Mouse (Mus musculus) adipocyte (in vitro differentiated cells): ENCODE results near the gene Tppp2.
A peak's percentile ranks its signal among the peaks of the same experiment; 100 is the strongest.

Experiments
- DNase-seq: peaks from one replicate; pipeline ENCODE4 v3.0.0-alpha.2; 2016; ENCODE audit warnings: low spot score

Gene Tppp2

DNA sequence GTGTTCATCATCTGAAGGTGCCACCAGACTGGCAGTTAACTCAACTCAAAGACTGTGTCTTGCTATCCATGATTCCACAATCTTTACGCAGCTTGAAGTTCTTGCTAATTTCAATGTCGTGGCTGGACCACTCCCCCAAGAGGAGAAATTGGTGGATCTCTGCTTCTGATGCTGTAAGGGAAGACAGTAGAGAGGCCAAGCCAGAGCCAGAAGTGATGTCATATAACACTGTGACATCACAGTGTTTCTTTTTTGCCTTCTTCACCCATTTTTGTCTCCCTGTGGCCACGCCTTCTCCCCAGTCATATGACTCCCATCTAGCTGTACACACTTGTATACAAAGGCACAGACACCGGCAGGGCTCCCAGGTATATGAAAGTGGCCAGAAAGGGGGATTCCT is at the start of gene Tppp2:
TSS of gene Tppp2 (plus strand) at position 301 of the 400 bp plus-strand sequence.
- DNase-seq = no peak

DNA sequence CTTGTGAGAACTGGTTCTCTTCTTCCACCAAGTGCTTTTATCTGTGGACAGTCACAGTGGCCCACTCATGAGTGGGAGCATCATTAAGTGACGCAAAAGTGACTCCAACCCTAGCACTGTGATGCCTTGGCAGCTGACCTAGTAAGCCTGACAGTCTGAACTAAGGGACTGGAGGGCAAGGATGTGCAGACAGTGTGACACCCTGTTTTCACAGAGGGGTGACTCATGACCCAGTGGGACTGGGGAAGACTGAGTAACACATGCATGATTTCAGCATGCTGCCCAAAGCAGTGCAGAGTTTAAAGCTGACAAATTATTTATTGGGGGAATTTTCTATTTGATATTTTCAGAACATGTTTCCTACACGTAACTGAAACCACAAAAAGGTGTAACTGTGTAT is 47.5 kb upstream of the Tppp2 start:
- DNase-seq = peak; percentile 25

DNA sequence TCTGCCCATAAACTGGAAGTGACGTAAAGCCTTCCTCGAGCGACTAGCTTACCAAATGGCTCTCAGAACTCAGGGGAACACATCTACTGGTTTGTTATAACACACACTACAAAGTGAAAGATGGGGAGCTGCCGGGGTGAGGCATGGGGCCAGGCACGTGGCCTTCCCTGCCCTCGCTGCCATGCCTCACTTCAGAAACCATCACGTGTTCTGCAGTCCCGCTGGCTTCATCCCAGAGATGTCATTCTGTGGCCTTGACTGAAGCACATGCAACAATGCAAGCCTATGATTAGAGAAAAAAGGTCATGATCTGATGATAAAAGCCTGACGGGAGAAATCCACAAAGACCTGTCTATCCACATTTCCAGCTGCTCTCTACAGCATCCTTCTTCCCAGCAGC is 46.5 kb upstream of the Tppp2 start:
- DNase-seq = peak; percentile 2

DNA sequence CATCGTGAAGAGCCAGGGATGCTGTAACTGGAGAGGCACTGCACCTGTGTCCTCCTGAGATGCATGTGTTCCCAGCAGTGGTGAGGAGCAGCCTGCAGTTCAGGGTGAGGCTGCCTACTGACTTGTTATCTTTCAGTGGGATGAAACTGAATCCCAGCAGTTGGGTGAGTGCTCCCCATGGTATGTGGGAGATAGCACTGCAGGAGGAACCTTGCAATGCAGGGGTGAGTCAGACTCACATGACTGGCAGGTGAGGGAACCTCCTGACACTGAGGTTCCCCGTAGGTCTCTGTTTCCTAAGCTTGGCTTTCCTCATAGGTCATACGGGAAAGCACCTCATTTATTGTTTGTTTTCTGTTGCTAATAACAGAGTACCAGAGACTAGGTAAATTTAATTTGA is 40.7 kb upstream of the Tppp2 start:
- DNase-seq = no peak

DNA sequence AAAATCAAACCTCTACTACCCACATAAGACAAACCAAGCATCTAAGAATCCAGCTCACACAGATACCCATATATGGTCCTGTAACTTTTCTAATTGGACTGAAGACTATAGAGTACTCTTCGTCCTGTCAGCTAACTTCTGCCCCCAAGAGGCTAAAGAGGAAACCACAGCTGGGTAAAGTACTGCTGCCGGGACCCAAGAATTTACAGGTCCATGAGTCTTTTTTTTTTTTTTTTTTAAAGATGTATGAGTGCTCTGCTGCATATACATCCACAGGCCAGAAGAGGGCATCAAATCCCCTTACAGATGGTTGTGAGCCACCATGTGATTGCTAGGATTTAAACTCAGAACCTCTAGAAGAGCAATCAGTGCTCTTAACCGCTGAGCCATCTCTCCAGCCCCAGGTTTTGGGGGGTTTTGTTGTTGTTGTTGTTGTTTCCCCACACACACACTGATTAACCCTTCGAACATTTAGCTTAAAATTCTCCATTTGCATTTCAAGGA is 34.6 kb upstream of the Tppp2 start:
- peak; percentile 86 for DNase-seq

DNA sequence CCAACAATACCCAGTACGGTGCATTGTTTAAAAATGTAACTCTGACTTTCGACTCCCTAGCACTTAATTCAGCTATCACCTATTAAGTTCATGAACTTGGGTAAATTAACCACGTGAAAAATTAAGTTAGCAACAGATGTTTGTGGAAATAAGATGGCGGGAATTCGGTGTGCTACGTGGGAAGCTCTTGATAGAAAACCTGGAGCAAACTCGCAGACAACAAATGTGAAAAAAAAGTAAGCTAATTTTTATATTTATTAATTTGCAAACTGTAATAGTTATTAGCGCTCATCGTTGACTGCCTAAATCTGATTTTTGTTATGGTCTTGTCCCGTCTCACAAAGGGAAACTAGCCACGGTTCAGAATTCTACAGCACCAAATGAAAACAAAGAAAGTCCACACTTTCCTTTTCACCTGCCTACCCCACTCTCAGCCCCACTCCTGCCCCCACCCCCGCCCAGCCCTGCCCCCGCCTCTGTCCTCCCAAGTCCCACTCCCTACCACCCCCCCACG is 34.1 kb upstream of the Tppp2 start:
- DNase-seq = peak; percentile 53

DNA sequence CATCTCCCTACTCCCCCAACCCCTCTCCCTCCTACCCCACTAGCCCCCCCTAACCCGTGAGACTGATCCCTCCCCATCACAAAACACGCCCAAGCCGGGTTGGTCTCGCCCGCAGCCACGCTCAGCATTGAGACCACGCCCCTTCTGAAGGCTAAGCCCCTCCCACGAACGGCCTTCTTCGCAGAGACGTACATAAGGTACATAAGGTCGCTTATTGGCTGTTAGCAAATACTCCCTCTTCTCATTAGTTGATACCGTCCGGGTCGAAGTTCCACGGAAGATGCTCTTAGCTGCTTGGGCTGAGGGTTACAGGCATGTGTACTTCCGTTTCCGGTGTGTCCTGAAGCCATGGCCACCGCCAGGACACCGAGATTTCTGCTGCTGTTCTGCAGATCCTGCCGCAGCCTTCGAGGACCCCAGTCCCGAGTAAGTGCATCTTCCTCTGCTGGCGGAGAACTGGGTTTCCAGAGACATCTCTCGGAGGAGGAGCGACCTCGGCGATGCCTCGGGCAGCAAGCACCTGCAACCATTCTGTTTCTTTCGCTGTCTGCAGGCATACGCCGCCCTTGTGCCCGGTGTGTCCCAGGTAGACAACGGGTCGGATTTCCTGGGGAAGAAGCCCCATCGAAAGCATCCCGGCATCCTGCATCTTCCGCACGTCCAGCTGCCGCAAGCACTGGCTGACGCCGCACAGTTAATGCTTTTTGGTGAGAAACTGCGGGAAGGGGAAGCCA is 33.5 kb upstream of the Tppp2 start, which contains the start of gene Mettl17:
TSS of gene Mettl17 (plus strand) at position 245 of the 734 bp plus-strand sequence.
- peak; percentile 98 for DNase-seq

DNA sequence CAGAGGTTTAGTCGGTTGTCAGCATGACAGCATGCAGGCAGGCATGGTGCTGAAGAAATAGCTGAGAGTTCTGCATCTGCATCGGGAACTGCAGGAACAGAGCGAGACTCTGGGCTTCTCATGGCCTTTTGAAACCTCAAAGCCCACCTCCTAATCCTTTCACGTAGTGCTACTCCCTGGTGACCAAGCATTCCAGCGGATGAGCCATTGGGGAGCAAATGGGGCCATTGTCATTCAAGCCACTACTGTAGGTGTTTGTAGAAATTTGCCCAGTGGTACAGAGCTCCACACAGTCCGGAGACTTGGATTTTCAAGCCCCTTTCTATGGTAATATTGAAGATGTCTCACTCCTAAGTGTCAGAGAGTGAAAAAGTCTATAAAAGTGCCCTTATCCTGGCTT is 32.2 kb upstream of the Tppp2 start:
- no peak for DNase-seq

DNA sequence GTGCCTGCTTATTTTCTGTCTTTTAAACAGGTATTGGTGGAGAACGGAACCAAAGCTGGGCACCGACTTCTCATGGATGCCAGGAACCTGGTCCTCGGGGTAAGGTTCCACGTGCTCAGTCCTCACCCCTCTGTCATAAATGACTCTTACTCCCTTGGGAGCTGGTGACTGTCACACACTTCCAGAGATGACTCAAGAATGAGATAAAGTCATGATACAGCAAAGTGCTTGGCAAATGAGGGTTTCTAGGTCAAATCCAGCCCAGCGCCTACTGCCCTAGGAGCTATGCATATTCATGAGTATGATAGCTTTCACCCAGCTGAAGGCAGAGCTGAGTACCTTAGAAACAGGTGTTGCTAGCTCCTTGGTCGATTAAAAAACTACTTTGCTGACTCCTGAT is 28.4 kb upstream of the Tppp2 start:
- no peak for DNase-seq

DNA sequence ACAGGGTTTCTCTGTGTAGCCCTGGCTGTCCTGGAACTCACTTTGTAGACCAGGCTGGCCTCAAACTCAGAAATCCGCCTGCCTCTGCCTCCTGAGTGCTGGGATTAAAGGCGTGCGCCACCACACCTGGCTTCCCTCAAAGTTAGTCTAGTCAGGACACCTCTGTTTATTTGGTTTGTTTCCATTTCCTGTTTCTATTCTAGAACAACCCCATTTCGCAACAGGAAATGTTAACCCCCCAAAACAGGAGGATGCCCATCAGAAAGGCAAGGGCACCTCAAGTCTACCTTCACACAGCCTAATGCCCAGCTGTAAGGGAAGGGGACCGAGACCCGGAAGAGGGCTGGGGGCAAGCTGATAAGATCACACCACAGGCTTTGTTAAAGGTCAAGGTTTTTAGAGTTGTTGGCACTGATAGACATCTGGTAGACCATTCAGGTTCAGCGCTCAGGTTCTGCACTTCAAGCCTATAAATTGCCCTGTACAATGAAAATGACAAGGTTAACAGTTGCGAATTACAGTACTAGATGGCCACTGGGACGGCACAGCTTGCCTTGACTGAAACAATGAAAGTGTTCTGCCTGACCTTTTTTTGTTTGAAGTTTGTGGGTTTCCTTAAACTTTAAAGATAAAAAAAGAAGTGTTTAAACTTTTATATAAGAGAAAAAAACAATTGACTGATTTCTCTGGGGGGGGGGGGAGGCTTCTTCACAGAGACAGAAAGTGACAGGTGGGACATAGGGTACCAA is 25.9 kb upstream of the Tppp2 start, which contains the start of gene Slc39a2:
TSS of gene Slc39a2 (plus strand) at position 699 of the 749 bp plus-strand sequence.
- no peak for DNase-seq

DNA sequence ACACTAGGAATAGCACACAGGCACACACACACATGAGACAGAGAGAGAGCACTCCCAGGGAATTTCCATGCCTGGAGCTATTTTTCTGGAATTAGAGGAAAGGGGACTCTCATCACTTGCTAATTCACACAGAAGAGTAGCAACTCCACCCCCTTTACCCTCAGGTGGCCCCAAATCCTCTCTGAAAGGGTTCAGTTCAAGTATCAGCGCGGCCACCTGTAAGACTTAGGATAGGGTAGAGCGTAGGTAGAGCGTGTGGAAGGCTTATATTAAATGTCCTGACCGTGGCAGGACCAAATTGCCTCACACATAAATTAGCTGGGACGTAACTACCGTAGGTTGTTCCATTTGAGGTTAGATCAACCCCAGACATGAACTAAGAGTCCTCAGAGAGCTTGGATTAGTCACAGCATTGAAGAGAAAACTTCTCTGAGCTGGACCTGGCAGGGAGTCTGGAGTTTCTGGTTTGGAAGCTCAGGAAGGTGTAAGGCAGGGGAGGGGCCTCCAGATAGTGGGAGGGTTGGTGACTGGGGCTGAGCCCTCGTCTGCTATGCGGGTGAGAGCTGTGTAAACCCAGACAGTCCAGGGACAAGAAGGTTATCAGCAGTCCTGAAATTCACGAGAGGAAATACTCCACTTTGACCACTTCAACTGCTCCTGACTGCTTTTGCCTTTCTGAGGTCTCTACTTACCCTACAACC is 25.0 kb upstream of the Tppp2 start:
- no peak for DNase-seq

DNA sequence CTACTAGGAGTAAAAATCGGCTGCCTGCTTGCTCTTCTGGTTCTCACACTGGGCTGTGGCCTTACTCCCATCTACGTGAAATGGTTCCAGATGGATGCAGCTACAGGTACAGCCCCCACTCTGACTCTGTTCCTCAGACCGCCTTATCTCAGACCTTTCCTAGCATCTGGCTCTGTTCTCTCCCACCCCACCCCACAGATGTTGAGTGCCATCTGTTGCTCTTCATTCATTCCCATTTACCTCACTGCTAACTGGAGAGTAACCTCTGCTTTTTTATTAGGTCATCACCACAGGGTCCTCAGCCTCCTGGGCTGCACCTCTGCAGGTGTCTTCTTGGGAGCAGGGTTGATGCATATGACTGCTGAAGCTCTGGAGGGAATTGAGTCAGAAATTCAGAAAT is 24.4 kb upstream of the Tppp2 start:
- DNase-seq = no peak

DNA sequence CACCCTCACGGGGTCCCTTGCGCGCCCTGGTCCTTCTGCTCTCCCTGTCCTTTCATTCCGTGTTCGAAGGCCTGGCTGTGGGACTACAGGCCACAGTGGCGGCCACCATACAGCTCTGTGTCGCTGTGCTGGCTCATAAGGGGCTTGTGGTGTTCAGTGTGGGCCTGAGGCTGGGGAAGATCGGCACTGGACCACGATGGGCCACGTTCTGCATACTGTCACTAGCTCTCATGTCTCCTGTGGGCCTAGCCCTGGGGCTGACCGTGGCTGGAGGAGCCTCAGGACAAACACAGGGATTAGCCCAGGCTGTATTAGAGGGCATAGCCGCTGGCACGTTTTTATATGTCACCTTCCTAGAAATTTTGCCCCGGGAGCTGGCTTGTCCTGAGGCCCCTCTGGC is 23.2 kb upstream of the Tppp2 start:
- no peak for DNase-seq

DNA sequence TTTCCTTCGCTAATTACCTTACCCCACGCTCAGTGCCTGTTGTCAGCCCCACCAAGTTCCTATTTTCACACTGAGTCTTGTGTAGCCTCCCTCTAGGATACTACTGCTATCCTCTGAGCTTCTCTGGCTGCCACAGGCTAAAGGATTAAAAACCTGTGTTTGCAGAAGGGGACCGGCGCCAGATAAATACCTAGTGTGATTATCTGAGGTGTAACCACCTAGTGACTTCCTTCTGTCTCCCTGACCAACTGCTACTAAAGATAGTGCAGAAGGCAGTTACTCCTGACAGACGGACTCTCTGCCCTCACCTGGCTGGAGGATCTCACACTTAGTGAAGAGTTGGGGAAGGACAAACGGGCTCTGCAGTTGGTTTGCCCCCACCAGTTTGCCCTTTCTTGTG is 22.2 kb upstream of the Tppp2 start:
- DNase-seq = no peak

DNA sequence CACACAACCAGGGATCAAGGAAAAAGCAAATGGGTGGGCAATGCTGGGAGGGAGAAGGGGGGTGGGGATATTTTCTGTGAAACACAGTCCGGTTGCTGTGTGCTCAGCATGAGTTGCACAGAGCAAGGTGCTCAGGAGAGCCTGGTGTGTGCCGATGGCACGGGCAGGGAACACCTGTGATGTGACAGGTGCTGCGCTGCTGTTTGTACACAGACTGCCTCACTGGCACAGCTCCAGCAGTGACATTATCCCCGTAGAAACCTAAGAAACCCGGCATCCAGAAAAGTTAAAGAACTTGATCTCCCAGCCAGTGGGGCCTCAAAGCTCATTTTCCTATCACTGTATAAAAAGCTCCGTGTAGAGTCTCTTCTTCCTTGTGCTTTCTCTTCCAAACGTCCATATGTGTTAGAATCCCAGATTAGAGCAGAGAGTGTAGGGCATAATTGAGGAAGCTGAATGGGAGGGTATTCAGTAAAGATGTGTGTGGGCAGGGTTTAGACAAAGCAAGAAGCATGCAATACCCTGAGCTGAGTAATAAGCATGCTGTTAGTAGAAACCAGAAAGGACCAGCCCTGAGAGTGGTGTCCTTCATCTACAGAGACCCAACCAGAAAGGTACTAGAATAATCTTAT is 21.6 kb upstream of the Tppp2 start:
- DNase-seq = no peak

DNA sequence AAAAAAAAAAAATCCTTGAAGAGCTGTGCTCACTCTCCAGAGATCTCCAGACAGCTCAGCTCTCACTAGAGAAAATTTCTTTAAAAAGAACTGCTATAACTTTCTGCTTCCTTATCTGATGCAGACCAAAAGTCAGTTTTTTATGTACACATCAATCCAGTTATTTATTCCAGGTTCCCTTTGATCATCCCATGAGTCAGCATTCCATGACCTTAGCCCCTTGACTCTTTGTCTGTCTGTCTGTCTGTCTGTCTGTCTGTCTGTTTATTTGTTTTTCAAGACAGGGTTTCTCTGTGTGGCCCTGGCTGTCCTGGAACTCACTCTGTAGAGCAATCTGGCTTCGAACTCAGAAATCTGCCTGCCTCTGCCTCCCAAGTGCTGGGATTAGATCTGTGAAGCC is 18.9 kb upstream of the Tppp2 start:
- no peak for DNase-seq

DNA sequence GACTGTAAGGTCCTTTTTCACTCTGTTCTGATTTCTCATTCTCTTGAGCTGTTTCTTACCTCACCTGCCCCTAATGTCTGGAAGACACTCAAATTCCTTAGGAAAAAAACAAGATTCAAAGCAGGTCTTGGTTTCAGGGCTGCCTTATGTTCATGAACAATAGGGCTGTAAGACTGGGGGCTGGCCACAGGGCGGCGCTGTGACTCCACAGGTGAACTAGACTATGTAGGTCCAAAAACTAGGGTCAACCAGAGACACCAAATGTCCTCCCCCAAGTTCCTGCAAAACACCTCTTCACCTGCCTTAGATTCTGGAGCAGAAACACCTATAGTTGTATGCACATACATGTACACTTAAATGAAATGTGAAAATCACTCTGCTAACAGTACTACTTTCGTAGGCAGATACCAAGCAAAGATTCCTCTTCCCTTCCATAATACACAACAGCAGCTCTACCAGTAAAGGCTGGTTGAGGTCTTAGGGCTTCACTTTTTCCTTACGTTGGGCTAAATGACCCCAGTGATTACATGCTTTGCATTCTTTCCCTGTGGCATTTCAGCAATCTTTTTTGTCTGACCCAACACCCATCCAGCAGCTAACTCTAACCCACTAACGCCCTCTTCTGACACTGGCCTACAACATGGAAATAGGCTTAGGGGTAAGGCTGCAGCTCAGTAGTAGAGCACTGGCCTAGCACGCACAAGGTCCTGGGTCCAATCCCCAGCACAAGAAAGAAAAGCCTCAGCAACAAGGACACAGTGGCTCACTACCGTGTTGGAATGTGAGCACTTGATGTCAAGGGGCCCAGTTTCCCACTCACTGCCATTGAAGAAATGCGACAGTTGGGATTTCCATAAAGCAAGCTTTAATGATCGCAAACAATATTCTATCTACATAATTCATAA is 15.2 kb upstream of the Tppp2 start:
- DNase-seq = peak; percentile 75

DNA sequence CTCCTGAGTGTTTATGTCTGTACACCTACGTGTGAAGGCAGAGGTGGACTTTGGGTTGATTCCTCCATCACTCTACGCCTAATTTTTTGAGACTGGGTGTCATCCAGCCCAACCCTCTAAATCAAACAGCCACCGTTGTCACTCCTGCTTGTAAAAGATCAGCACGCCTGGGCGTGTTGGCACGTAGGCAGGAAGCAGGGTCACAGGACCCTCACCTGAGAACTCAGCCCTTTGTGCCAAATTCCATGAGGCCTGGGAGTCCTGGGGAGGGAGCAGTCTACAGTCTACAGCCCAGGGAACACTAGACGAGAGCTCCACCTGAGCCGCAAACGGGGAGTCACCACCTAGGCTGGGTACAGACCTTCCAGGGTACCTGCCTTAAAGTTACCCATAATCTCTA is 14.4 kb upstream of the Tppp2 start:
- DNase-seq = no peak

DNA sequence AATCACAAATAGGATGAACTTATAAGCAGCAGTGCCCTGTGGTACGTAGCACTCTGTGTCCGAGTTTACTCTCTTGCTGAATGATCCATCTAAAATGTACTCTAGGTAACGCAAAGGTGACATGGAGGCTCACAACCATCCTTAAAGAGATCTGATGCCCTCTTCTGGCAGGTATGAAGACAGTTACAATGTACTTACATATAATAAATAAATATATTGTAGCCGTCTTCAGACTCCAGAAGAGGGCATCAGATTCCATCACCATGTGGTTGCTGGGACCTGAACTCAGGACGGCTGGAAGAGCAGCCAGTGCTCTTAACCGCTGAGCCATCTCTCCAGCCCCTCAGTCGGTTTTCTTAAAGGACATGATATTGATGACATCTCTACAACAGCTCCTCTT is 13.5 kb upstream of the Tppp2 start:
- DNase-seq = no peak

DNA sequence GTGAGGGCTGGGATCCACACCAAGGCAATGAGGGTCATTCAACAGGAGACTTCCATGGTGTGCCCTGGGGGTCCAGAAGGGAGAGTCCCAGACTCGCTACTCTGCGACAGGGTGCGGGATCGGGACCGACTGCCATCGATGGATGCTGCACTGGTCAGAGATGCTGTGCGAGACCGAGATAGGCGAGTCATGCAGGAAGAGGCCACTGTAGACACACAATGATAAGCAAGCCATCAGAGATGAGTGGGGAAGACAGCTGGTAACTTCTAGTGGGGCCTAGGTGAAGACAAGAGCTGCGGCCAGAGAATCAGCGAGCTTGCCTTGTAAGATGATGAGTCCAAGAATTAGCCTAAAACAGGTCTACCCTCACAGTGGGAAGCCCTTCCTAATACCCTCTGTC is 12.1 kb upstream of the Tppp2 start:
- no peak for DNase-seq

DNA sequence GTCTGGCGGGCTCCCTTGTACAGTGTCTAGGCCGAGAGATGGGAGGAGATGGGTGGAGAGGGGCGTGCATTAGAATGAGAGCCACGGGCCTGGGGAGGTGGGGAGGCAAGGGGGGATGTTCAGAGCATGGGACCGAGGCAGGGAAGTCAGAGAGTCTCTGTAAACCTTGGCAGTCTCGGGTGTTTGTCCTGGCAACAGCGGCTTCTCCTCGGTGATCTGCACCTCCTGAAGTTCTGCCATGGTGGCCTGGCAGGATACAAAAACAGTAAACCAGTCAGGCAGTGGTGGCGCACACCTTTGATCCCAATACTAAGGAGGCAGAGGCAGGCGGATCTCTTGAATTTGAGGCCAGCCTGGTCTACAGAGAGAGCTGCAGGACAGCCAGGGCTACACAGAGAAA is 6.9 kb upstream of the Tppp2 start:
- no peak for DNase-seq
